In genomic region chr3:82369063-82369860, GRCm38 (mm10) we compare ENCODE assay signal across 13 mouse cellular contexts. TPM values are rescaled to one million over a fixed set of nuclear protein-coding genes. Genes with fewer than 3 reads are reported as not detected.
A peak's percentile ranks its signal among the peaks of the same experiment; 100 is the strongest.
DNase-seq lines count a peak whose midpoint lies in the region; ATAC-seq lines count a peak whose summit lies in the region.
"Had no signal": no experiment of that assay in that cellular context is flagged by ENCODE, and none has a peak within 500 bp of the region (broad histone marks: within the 10 kb centered on the region; RNA-seq: fewer than 3 reads in every experiment).

No protein-coding gene starts in this region.

- H3K36me3 ChIP-seq in hindbrain, embryonic 13.5 days = peaks cover 52% of the 10 kb centered on the region
- peaks cover 54% of the 10 kb centered on the region for H3K36me3 ChIP-seq in hindbrain, embryonic 14.5 days (replicated peaks; ENCODE audit: control insufficient read depth, insufficient read depth)
- peaks cover 20% of the 10 kb centered on the region for H3K36me3 ChIP-seq in midbrain, embryonic 16.5 days (ENCODE audit: control insufficient read depth, insufficient read depth, low read length)
- peaks cover 31% of the 10 kb centered on the region for H3K36me3 ChIP-seq in forebrain, embryonic 15.5 days
- peaks cover 34% of the 10 kb centered on the region for H3K36me3 ChIP-seq in midbrain, embryonic 10.5 days
- H3K36me3 ChIP-seq: liver, embryonic 13.5 days had no signal

- peaks cover 4% of the 10 kb centered on the region; the same call in 1 of the 2 replicates for H3K4me1 ChIP-seq in hindbrain, embryonic 13.5 days (replicated peaks)
- no peaks in the 10 kb centered on the region for H3K4me1 ChIP-seq in hindbrain, embryonic 14.5 days (replicated peaks; ENCODE audit: control insufficient read depth, insufficient read depth, low read length)
- H3K4me1 ChIP-seq in midbrain, embryonic 16.5 days (ENCODE audit: control insufficient read depth, insufficient read depth, low read length) = peaks cover 5% of the 10 kb centered on the region
- no peaks in the 10 kb centered on the region for H3K4me1 ChIP-seq in forebrain, embryonic 15.5 days
- no peaks in the 10 kb centered on the region for H3K4me1 ChIP-seq in midbrain, embryonic 10.5 days
- H3K4me1 ChIP-seq: liver, embryonic 13.5 days had no signal

- H3K27ac ChIP-seq in hindbrain, embryonic 13.5 days = no peak overlapping the region
- H3K27ac ChIP-seq in hindbrain, embryonic 14.5 days = no peak overlapping the region
- no peak overlapping the region for H3K27ac ChIP-seq in midbrain, embryonic 16.5 days (ENCODE audit: low read length)
- no peak overlapping the region for H3K27ac ChIP-seq in forebrain, embryonic 15.5 days (replicated peaks)
- no peak overlapping the region for H3K27ac ChIP-seq in midbrain, embryonic 10.5 days (replicated peaks)
- H3K27ac ChIP-seq: liver, embryonic 13.5 days had no signal

- ATAC-seq in hindbrain, embryonic 13.5 days (ENCODE audit: low FRiP score) = 0 out of 2 replicates have a peak, but pooled peaks have one; percentile 17
- ATAC-seq in hindbrain, embryonic 14.5 days (ENCODE audit: low FRiP score) = no peak
- no peak for ATAC-seq in midbrain, embryonic 16.5 days
- ATAC-seq in forebrain, embryonic 15.5 days (replicated peaks) = no peak
- ATAC-seq: Patski had no signal

- no peak overlapping the region for H3K4me3 ChIP-seq in hindbrain, embryonic 13.5 days
- H3K4me3 ChIP-seq in hindbrain, embryonic 14.5 days (replicated peaks; ENCODE audit: low read length) = no peak overlapping the region
- H3K4me3 ChIP-seq in midbrain, embryonic 16.5 days (ENCODE audit: low read depth, low read length) = no peak overlapping the region
- no peak overlapping the region for H3K4me3 ChIP-seq in forebrain, embryonic 15.5 days
- no peak overlapping the region for H3K4me3 ChIP-seq in midbrain, embryonic 10.5 days
- H3K4me3 ChIP-seq: liver, embryonic 13.5 days had no signal

- no peaks in the 10 kb centered on the region for H3K9me3 ChIP-seq in hindbrain, embryonic 13.5 days
- H3K9me3 ChIP-seq in hindbrain, embryonic 14.5 days (ENCODE audit: control insufficient read depth, low read length) = no peaks in the 10 kb centered on the region
- no peaks in the 10 kb centered on the region for H3K9me3 ChIP-seq in midbrain, embryonic 16.5 days (replicated peaks; ENCODE audit: control insufficient read depth, low read length, poor library complexity, severe bottlenecking)
- H3K9me3 ChIP-seq in forebrain, embryonic 15.5 days = no peaks in the 10 kb centered on the region
- no peaks in the 10 kb centered on the region for H3K9me3 ChIP-seq in midbrain, embryonic 10.5 days (replicated peaks)
- H3K9me3 ChIP-seq: liver, embryonic 13.5 days had no signal

- 82% methylated on average over 21 of the region's 21 CpGs for WGBS in hindbrain, embryonic 13.5 days
- WGBS in hindbrain, embryonic 14.5 days = 78% methylated on average over 21 of the region's 21 CpGs
- 83% methylated on average over 21 of the region's 21 CpGs for WGBS in midbrain, embryonic 16.5 days
- WGBS in forebrain, embryonic 15.5 days = 78% methylated on average over 21 of the region's 21 CpGs
- WGBS in midbrain, embryonic 10.5 days = 86% methylated on average over 21 of the region's 21 CpGs

- DNase-seq in hindbrain, embryonic 14.5 days (ENCODE audit: low spot score) = no peak
- DNase-seq in frontal cortex, postnatal 36 days (ENCODE audit: low spot score in 2 of 2) = peak; percentile 49 to 81
- DNase-seq in heart, postnatal 4 days = peak; percentile 25
- DNase-seq in lung, postnatal 36 days = peak; percentile 68
- no peak for DNase-seq in midbrain, embryonic 10.5 days (ENCODE audit: low spot score)
- DNase-seq: cerebellum, postnatal 14 days; kidney, postnatal 25 days; liver, embryonic 13.5 days had no signal

- no peaks in the 10 kb centered on the region for H3K27me3 ChIP-seq in hindbrain, embryonic 13.5 days
- H3K27me3 ChIP-seq in hindbrain, embryonic 14.5 days (ENCODE audit: control insufficient read depth, insufficient read depth, low read length) = no peaks in the 10 kb centered on the region
- H3K27me3 ChIP-seq in midbrain, embryonic 16.5 days (ENCODE audit: control insufficient read depth, insufficient read depth, low read depth, low read length) = no peaks in the 10 kb centered on the region
- H3K27me3 ChIP-seq in forebrain, embryonic 15.5 days = no peaks in the 10 kb centered on the region
- no peaks in the 10 kb centered on the region for H3K27me3 ChIP-seq in midbrain, embryonic 10.5 days (ENCODE audit: low read depth, poor library complexity, severe bottlenecking)
- H3K27me3 ChIP-seq: liver, embryonic 13.5 days; Patski had no signal

- no peak overlapping the region for H3K4me2 ChIP-seq in hindbrain, embryonic 13.5 days
- H3K4me2 ChIP-seq in hindbrain, embryonic 14.5 days (replicated peaks) = no peak overlapping the region
- H3K4me2 ChIP-seq in midbrain, embryonic 16.5 days (ENCODE audit: low read length) = no peak overlapping the region
- H3K4me2 ChIP-seq in forebrain, embryonic 15.5 days (replicated peaks) = no peak overlapping the region
- H3K4me2 ChIP-seq: liver, embryonic 13.5 days had no signal

- H3K9ac ChIP-seq in hindbrain, embryonic 13.5 days = no peak overlapping the region
- H3K9ac ChIP-seq in hindbrain, embryonic 14.5 days = no peak overlapping the region
- H3K9ac ChIP-seq in midbrain, embryonic 16.5 days (ENCODE audit: low read depth, low read length) = no peak overlapping the region
- H3K9ac ChIP-seq in forebrain, embryonic 15.5 days (replicated peaks) = no peak overlapping the region
- H3K9ac ChIP-seq: liver, embryonic 13.5 days had no signal

RNA-seq across cellular contexts. Expression of gene Map9, which starts 11.4 kb away (rescaled TPM):
- 46.1 and 47.1 TPM in 2 replicates for polyA plus RNA-seq in hindbrain, embryonic 13.5 days (2015; fragmentation: Nextera tagmentation; extraction: Ambion mirVana)
- polyA plus RNA-seq in hindbrain, embryonic 14.5 days (2014; fragmentation: Nextera tagmentation; extraction: Ambion mirVana) = 68.3 and 96.6 TPM in 2 replicates
- total RNA-seq in heart, postnatal 4 days (2021) = 1 to 10 TPM; 3.0 to 3.4 TPM
- 146 and 148 TPM in 2 replicates for polyA plus RNA-seq in midbrain, embryonic 16.5 days (2015; fragmentation: Nextera tagmentation; extraction: Ambion mirVana)
- polyA plus RNA-seq in forebrain, embryonic 15.5 days (2015; fragmentation: Nextera tagmentation; extraction: Ambion mirVana) = 81.0 and 90.4 TPM in 2 replicates
- 6.4 and 7.8 TPM in 2 replicates for polyA plus RNA-seq in midbrain, embryonic 10.5 days (2016; fragmentation: Nextera tagmentation; extraction: Ambion mirVana)
- total RNA-seq: monocyte, adult 5-6 weeks had no signal

Comparison
In these comparisons a context has a peak if more than half of its experiments do, and no peak if none do; other contexts are left out.
1. DNase-seq: peak in frontal cortex, postnatal 36 days (2 of 2), heart, postnatal 4 days (single experiment) and lung, postnatal 36 days (single experiment); none in hindbrain, embryonic 14.5 days (single experiment) and midbrain, embryonic 10.5 days (single experiment).